Mouse (Mus musculus) frontal cortex, adult 2 months (tissue): ENCODE data around the gene Ppp3r2. TPM values are rescaled to one million over a fixed set of nuclear protein-coding genes. Genes with fewer than 3 reads are reported as not detected.

Experiments used
- polyA plus RNA-seq: library from polyadenylated mRNA; depleted of rRNA; stranded (reverse); fragments of >200 nt; gene quantifications from 2 replicates; pipeline ENCODE4 v1.2.3, GENCODE M21; 2012; rRNA removed

The Ppp3r2 gene
- polyA plus RNA-seq, 1 experiment: 0.36 TPM

Other genes with a start within 250 kb of the Ppp3r2 start
- not detected in 2 replicates for gene Acnat1, start 208.1 kb downstream of the Ppp3r2 start, polyA plus RNA-seq
- 0.08 and 0.14 TPM in 2 replicates for gene Baat, start 175.5 kb downstream of the Ppp3r2 start, polyA plus RNA-seq
- 19.6 and 20.7 TPM in 2 replicates for gene Mrpl50, start 160.9 kb downstream of the Ppp3r2 start, polyA plus RNA-seq
- 3.3 and 3.6 TPM in 2 replicates for gene Zfp189, start 160.8 kb downstream of the Ppp3r2 start, polyA plus RNA-seq
- 3.3 and 3.7 TPM in 2 replicates for gene Aldob, start 132.5 kb downstream of the Ppp3r2 start, polyA plus RNA-seq
- 67.2 and 73.6 TPM in 2 replicates for gene Tmem246, start 84.1 kb downstream of the Ppp3r2 start, polyA plus RNA-seq
- gene Rnf20, start 50.0 kb downstream of the Ppp3r2 start, polyA plus RNA-seq: 69.8 and 74.9 TPM in 2 replicates
- gene Grin3a, start 163.7 kb upstream of the Ppp3r2 start, polyA plus RNA-seq: 10.9 and 16.9 TPM in 2 replicates